Mouse (Mus musculus): Measurements from ENCODE around the gene Uba6. TPM values are rescaled to one million over a fixed set of nuclear protein-coding genes. Genes with fewer than 3 reads are reported as not detected.

The Uba6 gene
- polyA plus RNA-seq, 1 experiment from 2014 or later = 27.4 TPM

Other genes with a start within 250 kb of the Uba6 start
- gene Cenpc1, start 107.2 kb downstream of the Uba6 start, polyA plus RNA-seq (2014; fragmentation: Nextera tagmentation; extraction: Ambion mirVana) = 50.7 and 54.0 TPM in 2 replicates
- 0.17 TPM in 1 of 2 replicates, not detected in the other for gene Stap1, start 101.1 kb downstream of the Uba6 start, polyA plus RNA-seq (2014; fragmentation: Nextera tagmentation; extraction: Ambion mirVana)
- gene Gnrhr, start 25.1 kb upstream of the Uba6 start, polyA plus RNA-seq (2014; fragmentation: Nextera tagmentation; extraction: Ambion mirVana) = not detected in 2 replicates
- not detected in 2 replicates for gene Tmprss11c, start 116.5 kb upstream of the Uba6 start, polyA plus RNA-seq (2014; fragmentation: Nextera tagmentation; extraction: Ambion mirVana)
- gene Tmprss11d, start 200.6 kb upstream of the Uba6 start, polyA plus RNA-seq (2014; fragmentation: Nextera tagmentation; extraction: Ambion mirVana) = 0.13 TPM in 1 of 2 replicates, not detected in the other